In genomic region chr2:60905283-60905682, GRCm38 (mm10) we compare ENCODE assay signal across 10 mouse cellular contexts. TPM values are rescaled to one million over a fixed set of nuclear protein-coding genes. Genes with fewer than 3 reads are reported as not detected.
DNase-seq lines count a peak whose midpoint lies in the region; TF ChIP-seq lines count a peak whose summit lies in the region.
"Had no signal": no experiment of that assay in that cellular context is flagged by ENCODE, and none has a peak within 500 bp of the region (broad histone marks: within the 10 kb centered on the region; RNA-seq: fewer than 3 reads in every experiment).

No protein-coding gene starts in this region.

- peaks cover 27% of the 10 kb centered on the region for H3K4me1 ChIP-seq in heart, adult 2 months (ENCODE audit: control insufficient read depth, insufficient read depth, low read length)
- H3K4me1 ChIP-seq in lung, adult 2 months (ENCODE audit: control insufficient read depth, insufficient read depth, low read length) = peaks cover 31% of the 10 kb centered on the region
- H3K4me1 ChIP-seq in brown adipose tissue, adult 24 weeks (ENCODE audit: control insufficient read depth, insufficient read depth, insufficient read length, low read length) = peaks cover 21% of the 10 kb centered on the region

- TF ChIP-seq EP300 in heart, adult 2 months (IDR thresholded peaks at IDR 0.05; ENCODE audit: insufficient read depth, low read depth, low read length) = 0 out of 2 replicates have a peak, but pooled peaks have one; percentile 33

- intact Hi-C loops in heart, adult 2 months (cut with DNase I) = loop anchor here (2.0 to 10.0 kb wide), 3 partner anchors 270 to 547 kb away; no protein-coding TSS in a partner anchor
- intact Hi-C loops in heart, postnatal 10 days (cut with DNase I) = loop anchor here (1.0 to 5.0 kb wide), 3 partner anchors 58 to 547 kb away; partner anchors contain the start of gene Rbms1

- no peak overlapping the region for H3K9ac ChIP-seq in heart, adult 2 months (ENCODE audit: low read depth, low read length)

- TF ChIP-seq POLR2A in heart, adult 2 months (IDR thresholded peaks at IDR 0.05; ENCODE audit: insufficient read depth, low read depth, low read length) = no peak
- no peak for TF ChIP-seq POLR2A in lung, adult 2 months (IDR thresholded peaks at IDR 0.05; ENCODE audit: borderline replicate concordance, extremely low read depth, low read depth, low read length)

- no peak overlapping the region for H3K4me3 ChIP-seq in heart, adult 2 months
- no peak overlapping the region for H3K4me3 ChIP-seq in lung, adult 2 months (replicated peaks; ENCODE audit: extremely low read depth, low read depth, low read length)
- H3K4me3 ChIP-seq in brown adipose tissue, adult 24 weeks (ENCODE audit: insufficient read depth, low read depth, low read length) = no peak overlapping the region

- H3K36me3 ChIP-seq in heart, adult 2 months (ENCODE audit: control insufficient read depth, insufficient read depth, low read length) = peaks cover 33% of the 10 kb centered on the region

- DNase-seq in heart, adult 2 months = no peak
- DNase-seq in heart, postnatal 10 days = no peak
- DNase-seq in lung, adult 2 months = no peak
- DNase-seq in lung, postnatal 4 days = no peak
- DNase-seq in lung, postnatal 25 days (ENCODE audit: low spot score) = peak; percentile 41
- no peak for DNase-seq in adrenal gland, postnatal 25 days
- DNase-seq in layer of hippocampus, postnatal 25 days (ENCODE audit: extremely low spot score in 1 of 2, low spot score in 1 of 2) = no peak
- DNase-seq: cerebellum, postnatal 25 days; thymus, adult 18-20 months had no signal

- peak overlapping the region; percentile 65 for H3K27ac ChIP-seq in heart, adult 2 months
- peak overlapping the region; percentile 70 for H3K27ac ChIP-seq in brown adipose tissue, adult 24 weeks (replicated peaks; ENCODE audit: low read depth, low read length)

- TF ChIP-seq CTCF in heart, adult 2 months (IDR thresholded peaks at IDR 0.05) = peak; percentile 82
- 0 out of 2 replicates have a peak, but pooled peaks have one; percentile 4 for TF ChIP-seq CTCF in lung, adult 2 months (IDR thresholded peaks at IDR 0.05; ENCODE audit: insufficient read depth, low read length)

- no peaks in the 10 kb centered on the region for H3K27me3 ChIP-seq in heart, adult 2 months (ENCODE audit: control insufficient read depth, insufficient read depth, low read length)

- H3K79me2 ChIP-seq in heart, adult 2 months (replicated peaks; ENCODE audit: control insufficient read depth, insufficient read depth, low read length) = peaks cover 4% of the 10 kb centered on the region; the same call in 1 of the 2 replicates

- 4% methylated on average over 3 of the region's 3 CpGs for WGBS in heart, adult 2 months
- 3% methylated on average over 3 of the region's 3 CpGs for WGBS in lung, adult 2 months

RNA-seq across cellular contexts. Expression of gene Rbms1, which starts 57.7 kb away (rescaled TPM):
- total RNA-seq in heart, adult 2 months (2021) = 10 to 100 TPM; 44.5 to 48.7 TPM
- polyA plus RNA-seq in heart, adult 2 months (2012; rRNA removed) = 72.9 and 79.4 TPM in 2 replicates
- 10 to 100 TPM; 87.5 to 89.3 TPM for total RNA-seq in heart, postnatal 10 days (2021)
- 252 and 262 TPM in 2 replicates for polyA plus RNA-seq in lung, adult 2 months (2012; rRNA removed)
- polyA plus RNA-seq in brown adipose tissue, adult 24 weeks (2012; ENCODE audit: insufficient read depth, insufficient read length, missing spikeins) = 35.1 and 50.4 TPM in 2 replicates
- total RNA-seq in adrenal gland, postnatal 25 days (2021) = 71.2 and 72.6 TPM in 2 replicates
- total RNA-seq in layer of hippocampus, postnatal 25 days (2021) = 10 to 100 TPM; 10.3 to 13.3 TPM
